Mouse (Mus musculus): ENCODE results near the gene Cdk17. TPM values are rescaled to one million over a fixed set of nuclear protein-coding genes. Genes with fewer than 3 reads are reported as not detected.
A peak's percentile ranks its signal among the peaks of the same experiment; 100 is the strongest.

The Cdk17 gene
- polyA plus RNA-seq, 1 experiment from 2014 or later, result 8.2 TPM

- 68% methylated on average over 6 of the region's 6 CpGs for WGBS
- Histone ChIP-seq H3K4me2 (replicated peaks; ENCODE audit: low read depth) (no peak overlapping the region), H3K27ac (replicated peaks) (peak overlapping the region; percentile 24; the same call in 1 of the 2 replicates), H3K27me3 (ENCODE audit: control insufficient read depth, insufficient read depth, low read length) (no peaks in the 10 kb centered on the region), H3K9me3 (ENCODE audit: control insufficient read depth, low read length) (no peaks in the 10 kb centered on the region), H3K4me1 (replicated peaks; ENCODE audit: control insufficient read depth, insufficient read depth) (no peaks in the 10 kb centered on the region), H3K36me3 (ENCODE audit: control insufficient read depth, insufficient read depth, low read length) (no peaks in the 10 kb centered on the region), H3K9ac (ENCODE audit: low read length) (no peak overlapping the region), H3K4me3 (ENCODE audit: low read depth, low read length) (no peak overlapping the region)
- ATAC-seq (ENCODE audit: low FRiP score, low TSS enrichment), result no peak
- no peak for DNase-seq (ENCODE audit: low spot score)
- TF ChIP-seq EP300 (optimal IDR thresholded peaks at IDR 0.05) (no peak), CTCF (IDR thresholded peaks at IDR 0.05; ENCODE audit: low read depth) (no peak)
Observed at GRCm38 (mm10) chr10:93143986-93144314, 16.7 kb upstream of the Cdk17 start.

DNA sequence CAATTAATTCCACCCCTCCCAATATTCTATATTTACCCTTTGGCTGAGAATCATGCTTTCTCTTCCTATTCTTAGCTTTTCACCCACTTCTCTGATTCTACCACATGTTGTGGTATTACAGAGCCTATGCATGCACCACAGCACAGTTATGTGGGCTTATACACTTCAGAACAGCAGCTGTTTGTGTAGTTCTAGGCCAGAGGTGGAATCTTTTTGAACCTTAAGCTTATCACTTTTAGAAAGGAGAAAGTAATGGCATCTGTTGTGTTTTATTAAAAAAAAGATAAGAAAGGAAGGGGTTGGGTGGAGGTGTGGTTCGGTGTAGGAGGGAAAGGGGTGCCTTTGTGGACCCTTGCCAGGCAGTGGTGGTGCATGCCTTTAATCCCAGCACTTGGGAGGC, 16.1 kb upstream of the Cdk17 start:
- Histone ChIP-seq H3K4me1 (replicated peaks; ENCODE audit: control insufficient read depth, insufficient read depth) (no peaks in the 10 kb centered on the region), H3K9me3 (ENCODE audit: control insufficient read depth, low read length) (no peaks in the 10 kb centered on the region), H3K4me2 (replicated peaks; ENCODE audit: low read depth) (no peak overlapping the region), H3K27me3 (ENCODE audit: control insufficient read depth, insufficient read depth, low read length) (no peaks in the 10 kb centered on the region), H3K9ac (ENCODE audit: low read length) (no peak overlapping the region), H3K4me3 (ENCODE audit: low read depth, low read length) (no peak overlapping the region), H3K36me3 (ENCODE audit: control insufficient read depth, insufficient read depth, low read length) (no peaks in the 10 kb centered on the region), H3K27ac (replicated peaks) (no peak overlapping the region)
- no peak for DNase-seq (ENCODE audit: low spot score)
- WGBS, result 42% methylated on average over 1 of the region's 1 CpGs
- TF ChIP-seq CTCF (IDR thresholded peaks at IDR 0.05; ENCODE audit: low read depth) (no peak), EP300 (optimal IDR thresholded peaks at IDR 0.05) (no peak)
- ATAC-seq (ENCODE audit: low FRiP score, low TSS enrichment), result no peak; the same call in 1 of the 2 replicates

DNA sequence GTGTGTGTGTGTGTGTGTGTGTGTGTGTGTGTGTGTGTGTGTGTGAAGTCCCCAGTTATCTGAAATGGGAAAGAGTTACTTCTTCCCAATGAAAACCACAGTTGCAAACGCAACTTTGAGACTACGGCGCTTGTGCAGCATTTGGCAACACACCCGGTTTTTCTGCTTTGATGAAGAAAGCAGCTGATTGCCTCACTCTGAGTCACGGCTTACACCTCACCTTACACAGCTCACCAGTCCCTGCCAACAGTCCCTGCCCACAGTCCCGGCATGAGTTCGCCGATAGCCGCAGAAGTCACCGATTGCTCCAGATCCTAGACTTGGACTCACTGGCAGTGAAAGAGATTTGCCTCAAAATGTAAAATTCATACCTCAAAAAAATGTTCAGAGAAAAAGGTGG, 15.6 kb upstream of the Cdk17 start:
- Histone ChIP-seq H3K9ac (ENCODE audit: low read length) (no peak overlapping the region), H3K4me2 (replicated peaks; ENCODE audit: low read depth) (no peak overlapping the region), H3K4me3 (ENCODE audit: low read depth, low read length) (no peak overlapping the region), H3K4me1 (replicated peaks; ENCODE audit: control insufficient read depth, insufficient read depth) (no peaks in the 10 kb centered on the region), H3K9me3 (ENCODE audit: control insufficient read depth, low read length) (no peaks in the 10 kb centered on the region), H3K27me3 (ENCODE audit: control insufficient read depth, insufficient read depth, low read length) (no peaks in the 10 kb centered on the region), H3K36me3 (ENCODE audit: control insufficient read depth, insufficient read depth, low read length) (no peaks in the 10 kb centered on the region), H3K27ac (replicated peaks) (no peak overlapping the region)
- 36% methylated on average over 10 of the region's 10 CpGs for WGBS
- peak; percentile 77 for DNase-seq (ENCODE audit: low spot score)
- TF ChIP-seq EP300 (optimal IDR thresholded peaks at IDR 0.05) (no peak), CTCF (IDR thresholded peaks at IDR 0.05; ENCODE audit: low read depth) (no peak)
- ATAC-seq (ENCODE audit: low FRiP score, low TSS enrichment), result peak; percentile 95

DNA sequence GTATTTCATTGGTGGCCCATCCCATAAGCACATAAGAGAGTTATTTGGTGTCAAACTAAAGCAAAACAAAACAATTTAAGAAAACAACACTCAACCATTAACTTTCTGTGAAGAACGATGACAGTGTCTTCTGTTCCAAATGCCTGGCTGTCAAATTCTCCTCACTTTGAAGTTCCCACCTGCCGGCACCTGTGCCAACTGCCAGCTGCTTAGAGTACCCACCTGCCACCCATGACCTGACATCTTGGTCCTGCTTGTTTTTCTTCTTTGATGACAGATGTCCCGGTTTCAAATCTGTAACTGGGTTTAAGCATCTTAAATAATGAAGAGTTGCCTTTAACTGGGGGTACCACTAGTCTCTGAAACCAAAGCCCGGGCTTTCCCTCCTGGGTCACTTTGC, 14.1 kb upstream of the Cdk17 start:
- DNase-seq (ENCODE audit: low spot score), result no peak
- H3K9me3 ChIP-seq (ENCODE audit: control insufficient read depth, low read length), result no peaks in the 10 kb centered on the region
- H3K36me3 ChIP-seq (ENCODE audit: control insufficient read depth, insufficient read depth, low read length), result no peaks in the 10 kb centered on the region
- H3K27me3 ChIP-seq (ENCODE audit: control insufficient read depth, insufficient read depth, low read length), result no peaks in the 10 kb centered on the region
- H3K4me1 ChIP-seq (replicated peaks; ENCODE audit: control insufficient read depth, insufficient read depth), result no peaks in the 10 kb centered on the region
- no peak overlapping the region for H3K4me3 ChIP-seq (ENCODE audit: low read depth, low read length)
- H3K4me2 ChIP-seq (replicated peaks; ENCODE audit: low read depth), result no peak overlapping the region
- H3K27ac ChIP-seq (replicated peaks), result no peak overlapping the region
- ATAC-seq (ENCODE audit: low FRiP score, low TSS enrichment), result no peak
- WGBS, result 86% methylated on average over 4 of the region's 4 CpGs
- TF ChIP-seq CTCF (IDR thresholded peaks at IDR 0.05; ENCODE audit: low read depth) (no peak), EP300 (optimal IDR thresholded peaks at IDR 0.05) (no peak)
- no peak overlapping the region for H3K9ac ChIP-seq (ENCODE audit: low read length)

GRCm38 (mm10) chr10:93147691-93148090, 13.0 kb upstream of the Cdk17 start:
- H3K4me3 ChIP-seq (ENCODE audit: low read depth, low read length), result no peak overlapping the region
- H3K4me1 ChIP-seq (replicated peaks; ENCODE audit: control insufficient read depth, insufficient read depth), result no peaks in the 10 kb centered on the region
- H3K9me3 ChIP-seq (ENCODE audit: control insufficient read depth, low read length), result no peaks in the 10 kb centered on the region
- ATAC-seq (ENCODE audit: low FRiP score, low TSS enrichment), result no peak
- no peaks in the 10 kb centered on the region for H3K27me3 ChIP-seq (ENCODE audit: control insufficient read depth, insufficient read depth, low read length)
- H3K4me2 ChIP-seq (replicated peaks; ENCODE audit: low read depth), result no peak overlapping the region
- WGBS, result 76% methylated on average over 6 of the region's 6 CpGs
- DNase-seq (ENCODE audit: low spot score), result no peak
- H3K9ac ChIP-seq (ENCODE audit: low read length), result no peak overlapping the region
- TF ChIP-seq CTCF (IDR thresholded peaks at IDR 0.05; ENCODE audit: low read depth) (no peak), EP300 (optimal IDR thresholded peaks at IDR 0.05) (no peak)
- H3K27ac ChIP-seq (replicated peaks), result no peak overlapping the region
- H3K36me3 ChIP-seq (ENCODE audit: control insufficient read depth, insufficient read depth, low read length), result no peaks in the 10 kb centered on the region

DNA sequence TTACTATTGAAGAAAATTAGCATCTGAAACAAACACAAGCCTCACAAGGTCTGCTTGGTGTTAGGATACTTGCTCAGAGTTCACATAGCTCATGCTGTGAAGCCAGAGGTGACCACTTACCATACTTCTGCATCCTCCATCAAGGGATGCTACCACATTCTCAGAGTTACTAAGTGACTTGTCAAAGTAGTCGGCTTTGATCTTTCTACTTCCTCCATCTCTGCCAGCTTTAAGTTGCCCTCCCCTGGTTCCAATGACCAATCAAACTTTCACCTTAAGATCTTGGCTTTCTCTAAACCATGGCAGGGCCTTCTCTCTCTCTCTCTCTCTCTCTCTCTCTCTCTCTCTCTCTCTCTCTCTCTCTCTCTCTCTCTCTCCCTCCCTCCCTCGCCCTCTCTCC, 11.1 kb upstream of the Cdk17 start:
- no peaks in the 10 kb centered on the region for H3K4me1 ChIP-seq (replicated peaks; ENCODE audit: control insufficient read depth, insufficient read depth)
- DNase-seq (ENCODE audit: low spot score), result no peak
- no peak for ATAC-seq (ENCODE audit: low FRiP score, low TSS enrichment)
- 38% methylated on average over 1 of the region's 2 CpGs for WGBS
- no peak overlapping the region for H3K4me3 ChIP-seq (ENCODE audit: low read depth, low read length)
- no peaks in the 10 kb centered on the region for H3K27me3 ChIP-seq (ENCODE audit: control insufficient read depth, insufficient read depth, low read length)
- no peak for TF ChIP-seq CTCF (IDR thresholded peaks at IDR 0.05; ENCODE audit: low read depth)
- TF ChIP-seq EP300 (optimal IDR thresholded peaks at IDR 0.05), result no peak
- H3K9me3 ChIP-seq (ENCODE audit: control insufficient read depth, low read length), result no peaks in the 10 kb centered on the region
- no peak overlapping the region for H3K9ac ChIP-seq (ENCODE audit: low read length)
- H3K36me3 ChIP-seq (ENCODE audit: control insufficient read depth, insufficient read depth, low read length), result no peaks in the 10 kb centered on the region
- H3K27ac ChIP-seq (replicated peaks), result no peak overlapping the region
- no peak overlapping the region for H3K4me2 ChIP-seq (replicated peaks; ENCODE audit: low read depth)

Measured in stomach, postnatal 0 days (tissue).